Mouse (Mus musculus): ENCODE data around the gene Ube4b. TPM values are rescaled to one million over a fixed set of nuclear protein-coding genes. Genes with fewer than 3 reads are reported as not detected.
"Not testable (repeated sequence)": the region's sequence is repeated elsewhere in the genome, so short reads cannot be mapped to it uniquely, and the experiment has no call there.

The Ube4b gene
- polyA plus RNA-seq, 1 experiment from 2014 or later: 45.4 TPM

GRCm38 (mm10) chr4:149454879-149455278 is 28.3 kb upstream of the Ube4b start, which contains the start of gene Rbp7:
TSS of gene Rbp7 (minus strand) at chr4:149454978.
- Histone ChIP-seq H3K9ac (no peak within 1 kb of the TSS), H3K4me2 (no peak within 1 kb of the TSS), H3K9me3 (no peaks in the 10 kb centered on the region), H3K4me3 (no peak within 1 kb of the TSS), H3K4me1 (no peaks in the 10 kb centered on the region), H3K27ac (no peak within 1 kb of the TSS), H3K36me3 (no peaks in the 10 kb centered on the region), H3K27me3 (no peaks in the 10 kb centered on the region)
- no peak for ATAC-seq (ENCODE audit: insufficient number of reproducible peaks, low FRiP score, low TSS enrichment, low read depth)
- WGBS: 61% methylated on average over 8 of the region's 8 CpGs

GRCm38 (mm10) chr4:149454263-149454662 is 27.7 kb upstream of the Ube4b start:
- Histone ChIP-seq H3K9me3 (no peaks in the 10 kb centered on the region), H3K36me3 (no peaks in the 10 kb centered on the region), H3K4me3 (no peak overlapping the region), H3K9ac (no peak overlapping the region), H3K4me1 (no peaks in the 10 kb centered on the region), H3K4me2 (no peak overlapping the region), H3K27ac (no peak overlapping the region), H3K27me3 (no peaks in the 10 kb centered on the region)
- no peak for ATAC-seq (ENCODE audit: insufficient number of reproducible peaks, low FRiP score, low TSS enrichment, low read depth)
- WGBS: 80% methylated on average over 17 of the region's 17 CpGs

GRCm38 (mm10) chr4:149453656-149454055 is 27.1 kb upstream of the Ube4b start:
- H3K9me3 ChIP-seq: no peaks in the 10 kb centered on the region
- H3K4me1 ChIP-seq: no peaks in the 10 kb centered on the region
- ATAC-seq (ENCODE audit: insufficient number of reproducible peaks, low FRiP score, low TSS enrichment, low read depth): no peak
- no peaks in the 10 kb centered on the region for H3K36me3 ChIP-seq
- H3K27me3 ChIP-seq: no peaks in the 10 kb centered on the region
- 79% methylated on average over 4 of the region's 4 CpGs for WGBS
- H3K9ac ChIP-seq: no peak overlapping the region
- H3K4me2 ChIP-seq: no peak overlapping the region
- H3K27ac ChIP-seq: no peak overlapping the region
- H3K4me3 ChIP-seq: no peak overlapping the region

- 81% methylated on average over 3 of the region's 3 CpGs for WGBS
- no peak for ATAC-seq (ENCODE audit: insufficient number of reproducible peaks, low FRiP score, low TSS enrichment, low read depth)
- no peak overlapping the region for H3K4me2 ChIP-seq
These were observed 24.1 kb upstream of the Ube4b start for GRCm38 (mm10) chr4:149450636-149451035.

GRCm38 (mm10) chr4:149446309-149446708 is 19.8 kb upstream of the Ube4b start:
- Histone ChIP-seq H3K9me3 (no peaks in the 10 kb centered on the region), H3K4me3 (no peak overlapping the region), H3K9ac (no peak overlapping the region), H3K4me1 (peaks cover 19% of the 10 kb centered on the region; the same call in 1 of the 2 replicates), H3K36me3 (no peaks in the 10 kb centered on the region), H3K27me3 (no peaks in the 10 kb centered on the region), H3K4me2 (peak overlapping the region; percentile 65), H3K27ac (peak overlapping the region; percentile 95)
- 58% methylated on average over 1 of the region's 1 CpGs for WGBS
- ATAC-seq (ENCODE audit: insufficient number of reproducible peaks, low FRiP score, low TSS enrichment, low read depth): no peak

More at GRCm38 (mm10) chr4:149450636-149451035, 24.1 kb upstream of the Ube4b start:
- no peaks in the 10 kb centered on the region for H3K9me3 ChIP-seq
- peaks cover 7% of the 10 kb centered on the region; the same call in 1 of the 2 replicates for H3K4me1 ChIP-seq
- H3K9ac ChIP-seq: no peak overlapping the region
- H3K27me3 ChIP-seq: no peaks in the 10 kb centered on the region
- no peak overlapping the region for H3K27ac ChIP-seq
- H3K4me3 ChIP-seq: no peak overlapping the region
- H3K36me3 ChIP-seq: no peaks in the 10 kb centered on the region

- 5% methylated on average over 11 of the region's 11 CpGs for WGBS
- no peak for ATAC-seq (ENCODE audit: insufficient number of reproducible peaks, low FRiP score, low TSS enrichment, low read depth)
- no peaks in the 10 kb centered on the region for H3K27me3 ChIP-seq
These were observed 19.3 kb upstream of the Ube4b start for GRCm38 (mm10) chr4:149445868-149446267.

GRCm38 (mm10) chr4:149444964-149445701 is 18.6 kb upstream of the Ube4b start:
- H3K27me3 ChIP-seq: no peaks in the 10 kb centered on the region
- H3K9me3 ChIP-seq: no peaks in the 10 kb centered on the region
- no peaks in the 10 kb centered on the region for H3K36me3 ChIP-seq
- H3K4me1 ChIP-seq: peaks cover 27% of the 10 kb centered on the region; the same call in 1 of the 2 replicates
- WGBS: under 1% methylated on average over 36 of the region's 36 CpGs
- H3K4me3 ChIP-seq: peak overlapping the region; percentile 37
- peak overlapping the region; percentile 65 for H3K4me2 ChIP-seq
- ATAC-seq (ENCODE audit: insufficient number of reproducible peaks, low FRiP score, low TSS enrichment, low read depth): peak; percentile 93
- H3K9ac ChIP-seq: peak overlapping the region; percentile 47
- peak overlapping the region; percentile 95 for H3K27ac ChIP-seq

More at GRCm38 (mm10) chr4:149445868-149446267, 19.3 kb upstream of the Ube4b start:
- H3K4me1 ChIP-seq: peaks cover 22% of the 10 kb centered on the region; the same call in 1 of the 2 replicates
- no peaks in the 10 kb centered on the region for H3K36me3 ChIP-seq
- peak overlapping the region; percentile 37; the same call in 1 of the 2 replicates for H3K4me3 ChIP-seq
- H3K9me3 ChIP-seq: no peaks in the 10 kb centered on the region
- H3K27ac ChIP-seq: peak overlapping the region; percentile 95
- no peak overlapping the region for H3K9ac ChIP-seq
- peak overlapping the region; percentile 65 for H3K4me2 ChIP-seq

GRCm38 (mm10) chr4:149444465-149444864 is 17.9 kb upstream of the Ube4b start:
- Histone ChIP-seq H3K27me3 (no peaks in the 10 kb centered on the region), H3K36me3 (no peaks in the 10 kb centered on the region), H3K9me3 (no peaks in the 10 kb centered on the region), H3K4me2 (no peak overlapping the region), H3K4me3 (no peak overlapping the region), H3K27ac (peak overlapping the region; percentile 95; the same call in 1 of the 2 replicates), H3K4me1 (peaks cover 27% of the 10 kb centered on the region; the same call in 1 of the 2 replicates), H3K9ac (no peak overlapping the region)
- ATAC-seq (ENCODE audit: insufficient number of reproducible peaks, low FRiP score, low TSS enrichment, low read depth): no peak
- WGBS: 66% methylated on average over 1 of the region's 1 CpGs

- H3K4me1 ChIP-seq: peaks cover 27% of the 10 kb centered on the region; the same call in 1 of the 2 replicates
- H3K4me3 ChIP-seq: no peak overlapping the region
- WGBS: 26% methylated on average over 3 of the region's 3 CpGs
- H3K9ac ChIP-seq: no peak overlapping the region
- H3K36me3 ChIP-seq: no peaks in the 10 kb centered on the region
- H3K27me3 ChIP-seq: no peaks in the 10 kb centered on the region
- ATAC-seq (ENCODE audit: insufficient number of reproducible peaks, low FRiP score, low TSS enrichment, low read depth): no peak
- peak overlapping the region; percentile 28 for H3K27ac ChIP-seq
- no peak overlapping the region for H3K4me2 ChIP-seq
- H3K9me3 ChIP-seq: no peaks in the 10 kb centered on the region
These were observed 15.9 kb upstream of the Ube4b start for GRCm38 (mm10) chr4:149442436-149442835.

GRCm38 (mm10) chr4:149440576-149440975 is 14.0 kb upstream of the Ube4b start:
- H3K36me3 ChIP-seq: no peaks in the 10 kb centered on the region
- ATAC-seq (ENCODE audit: insufficient number of reproducible peaks, low FRiP score, low TSS enrichment, low read depth): 0 out of 2 replicates have a peak, but pooled peaks have one; percentile 32
- no peak overlapping the region for H3K27ac ChIP-seq
- H3K27me3 ChIP-seq: no peaks in the 10 kb centered on the region
- H3K4me1 ChIP-seq: peaks cover 19% of the 10 kb centered on the region; the same call in 1 of the 2 replicates
- no peak overlapping the region for H3K4me3 ChIP-seq
- H3K4me2 ChIP-seq: no peak overlapping the region
- WGBS: 45% methylated on average over 8 of the region's 8 CpGs
- no peak overlapping the region for H3K9ac ChIP-seq
- H3K9me3 ChIP-seq: no peaks in the 10 kb centered on the region

- 79% methylated on average over 1 of the region's 1 CpGs for WGBS
- not testable (repeated sequence) for H3K4me3 ChIP-seq; H3K4me2 ChIP-seq; H3K27ac ChIP-seq; H3K9ac ChIP-seq; H3K4me1 ChIP-seq; ATAC-seq (ENCODE audit: insufficient number of reproducible peaks, low FRiP score, low TSS enrichment, low read depth); H3K9me3 ChIP-seq; H3K36me3 ChIP-seq; H3K27me3 ChIP-seq
These were observed 5.3 kb upstream of the Ube4b start for GRCm38 (mm10) chr4:149431887-149432286.

GRCm38 (mm10) chr4:149429592-149429991 is 3.0 kb upstream of the Ube4b start:
- no peak overlapping the region for H3K9ac ChIP-seq
- H3K4me3 ChIP-seq: no peak overlapping the region
- no peak overlapping the region for H3K27ac ChIP-seq
- no peaks in the 10 kb centered on the region for H3K36me3 ChIP-seq
- H3K27me3 ChIP-seq: no peaks in the 10 kb centered on the region
- ATAC-seq (ENCODE audit: insufficient number of reproducible peaks, low FRiP score, low TSS enrichment, low read depth): no peak
- no peak overlapping the region for H3K4me2 ChIP-seq
- 81% methylated on average over 5 of the region's 5 CpGs for WGBS
- H3K9me3 ChIP-seq: no peaks in the 10 kb centered on the region
- 0 out of 2 replicates have a peak, but pooled peaks cover 3% of the 10 kb centered on the region for H3K4me1 ChIP-seq
